Mouse (Mus musculus) left cerebral cortex, postnatal 36 days (tissue): ENCODE results near the gene Stard7. TPM values are rescaled to one million over a fixed set of nuclear protein-coding genes. Genes with fewer than 3 reads are reported as not detected.
A peak's percentile ranks its signal among the peaks of the same experiment; 100 is the strongest.

ENCODE experiments used
- DNase-seq, 2 experiments: peaks; one replicate each; pipeline ENCODE4 v3.0.0; 2021 to 2022; ENCODE audit warnings: low spot score in 2 of 2, mixed read lengths in 1 of 2
- intact Hi-C: fragments of 180-260 bp; cut with DNase I; formaldehyde crosslinking; loops from one replicate; pipeline ENCODE4 v1.15.1; 2025
- total RNA-seq, 2 experiments: library from RNA; stranded (reverse); gene quantifications; 2 replicates each; pipeline ENCODE4 v1.2.3; 2021

The Stard7 gene
- 100 to 1,000 TPM; 107 to 119 TPM for total RNA-seq

GRCm38 (mm10) chr2:127269491-127270299, at the start of gene Stard7:
Gene Stard7 (plus strand): TSS chr2:127270218.
- intact Hi-C loops, result no loop called here
- DNase-seq, result peak; percentile 96

- no peak for DNase-seq
- intact Hi-C loops, result no loop called here
Measured at GRCm38 (mm10) chr2:127225261-127225660, 44.8 kb upstream of the Stard7 start.

- no peak for DNase-seq
- intact Hi-C loops, result no loop called here
Measured at GRCm38 (mm10) chr2:127237897-127238610, 32.0 kb upstream of the Stard7 start.

- intact Hi-C loops, result no loop called here
Measured at GRCm38 (mm10) chr2:127240065-127240464, 30.0 kb upstream of the Stard7 start.

GRCm38 (mm10) chr2:127247592-127248333, 22.3 kb upstream of the Stard7 start, which contains the start of the genes Ciao1 and Tmem127:
Gene Ciao1 (minus strand): TSS chr2:127247816.
Gene Tmem127 (plus strand): TSS chr2:127247908.
- intact Hi-C loops, result loop anchor here (5.0 kb wide), 1 partner anchor 40 kb away; the partner anchor contains the start of genes 1810024B03Rik and Snrnp200

More at GRCm38 (mm10) chr2:127240065-127240464, 30.0 kb upstream of the Stard7 start:
- DNase-seq, result no peak

GRCm38 (mm10) chr2:127248334-127249004, 21.5 kb upstream of the Stard7 start:
- intact Hi-C loops, result loop anchor here (5.0 kb wide), 1 partner anchor 41 kb away; the partner anchor contains the start of genes 1810024B03Rik and Snrnp200
- peak; percentile 43 to 56 for DNase-seq

More at GRCm38 (mm10) chr2:127247592-127248333, 22.3 kb upstream of the Stard7 start, which contains the start of the genes Ciao1 and Tmem127:
- DNase-seq, result peak; percentile 98

- intact Hi-C loops, result no loop called here
- no peak for DNase-seq
Measured at GRCm38 (mm10) chr2:127250291-127251008, 19.6 kb upstream of the Stard7 start.

GRCm38 (mm10) chr2:127251457-127251856, 18.6 kb upstream of the Stard7 start:
- intact Hi-C loops, result no loop called here
- DNase-seq, result no peak

GRCm38 (mm10) chr2:127251880-127252527, 18.0 kb upstream of the Stard7 start:
- DNase-seq, result no peak
- intact Hi-C loops, result no loop called here

- DNase-seq, result no peak
- intact Hi-C loops, result no loop called here
Measured at GRCm38 (mm10) chr2:127252787-127253186, 17.2 kb upstream of the Stard7 start.

GRCm38 (mm10) chr2:127254604-127255134, 15.3 kb upstream of the Stard7 start:
- intact Hi-C loops, result no loop called here
- DNase-seq, result no peak

GRCm38 (mm10) chr2:127255294-127255693, 14.7 kb upstream of the Stard7 start:
- DNase-seq, result no peak
- intact Hi-C loops, result no loop called here

GRCm38 (mm10) chr2:127259340-127259739, 10.7 kb upstream of the Stard7 start:
- intact Hi-C loops, result no loop called here
- peak in 1 of 2 experiments; percentile 12 for DNase-seq

- DNase-seq, result no peak
- intact Hi-C loops, result no loop called here
Measured at GRCm38 (mm10) chr2:127262480-127262879, 7.5 kb upstream of the Stard7 start.

GRCm38 (mm10) chr2:127267854-127268253, 2.2 kb upstream of the Stard7 start:
- DNase-seq, result no peak
- intact Hi-C loops, result no loop called here

- DNase-seq, result peak; percentile 85 to 92
- intact Hi-C loops, result no loop called here
Measured at GRCm38 (mm10) chr2:127270300-127271041, 453 bp downstream of the Stard7 start.

GRCm38 (mm10) chr2:127271042-127271515, 1.1 kb downstream of the Stard7 start:
- DNase-seq, result peak in 1 of 2 experiments; percentile 22
- intact Hi-C loops, result no loop called here
